Mouse (Mus musculus) neural tube, embryonic 13.5 days (tissue): ENCODE results near the gene Pou4f2. TPM values are rescaled to one million over a fixed set of nuclear protein-coding genes. Genes with fewer than 3 reads are reported as not detected.

Source experiments
- polyA plus RNA-seq: library from polyadenylated mRNA; unstranded; fragments of >200 nt; fragmentation: Nextera tagmentation; extraction: Ambion mirVana; gene quantifications from 2 replicates; pipeline ENCODE4 v1.2.1, GENCODE M21; 2015

Gene Pou4f2
- polyA plus RNA-seq, 1 experiment from 2014 or later, result 5.1 TPM

Other genes starting within 250 kb of the Pou4f2 start
- gene Ttc29, start 223.3 kb downstream of the Pou4f2 start, polyA plus RNA-seq, result 0.23 TPM in 1 of 2 replicates, not detected in the other
- gene Rbmxl1, start 72.3 kb upstream of the Pou4f2 start, polyA plus RNA-seq, result 198 and 234 TPM in 2 replicates
- gene Slc10a7, start 72.7 kb upstream of the Pou4f2 start, polyA plus RNA-seq, result 10.8 and 12.8 TPM in 2 replicates